Mouse (Mus musculus): ENCODE results near the gene Zfp872.
"Not testable (repeated sequence)": the region's sequence is repeated elsewhere in the genome, so short reads cannot be mapped to it uniquely, and the experiment has no call there.

Gene Zfp872

GRCm38 (mm10) chr9:22188025-22188611 lies at the start of gene Zfp872:
Gene Zfp872, plus strand, starts transcription at chr9:22188090.
- in situ Hi-C loops (cut with MboI, MseI): no loop called here

- in situ Hi-C loops (cut with MboI, MseI): no loop called here
Measured at GRCm38 (mm10) chr9:22138480-22138879, 49.4 kb upstream of the Zfp872 start.

GRCm38 (mm10) chr9:22139746-22140145 lies 48.1 kb upstream of the Zfp872 start:
- in situ Hi-C loops (cut with MboI, MseI): loop anchor here (5.0 kb wide), 1 partner anchor 77 kb away; no protein-coding TSS in a partner anchor

- in situ Hi-C loops (cut with MboI, MseI): loop anchor here (5.0 kb wide), 1 partner anchor 81 kb away; no protein-coding TSS in a partner anchor
Measured at GRCm38 (mm10) chr9:22143108-22144037, 44.5 kb upstream of the Zfp872 start.

- in situ Hi-C loops (cut with MboI, MseI): loop anchor here (5.0 kb wide), 1 partner anchor 82 kb away; no protein-coding TSS in a partner anchor
Measured at GRCm38 (mm10) chr9:22144304-22144965, 43.5 kb upstream of the Zfp872 start.

- in situ Hi-C loops (cut with MboI, MseI): no loop called here
Measured at GRCm38 (mm10) chr9:22149426-22150248, 38.3 kb upstream of the Zfp872 start.

GRCm38 (mm10) chr9:22150249-22150693 lies 37.6 kb upstream of the Zfp872 start:
- in situ Hi-C loops (cut with MboI, MseI): not testable (repeated sequence)

- in situ Hi-C loops (cut with MboI, MseI): no loop called here
Measured at GRCm38 (mm10) chr9:22150946-22151345, 36.9 kb upstream of the Zfp872 start.

- in situ Hi-C loops (cut with MboI, MseI): no loop called here
Measured at GRCm38 (mm10) chr9:22153810-22154209, 34.1 kb upstream of the Zfp872 start.

GRCm38 (mm10) chr9:22155614-22156013 lies 32.3 kb upstream of the Zfp872 start:
- in situ Hi-C loops (cut with MboI, MseI): no loop called here

GRCm38 (mm10) chr9:22156497-22157245 lies 31.2 kb upstream of the Zfp872 start, which contains the start of gene Pigyl:
Gene Pigyl, plus strand, starts transcription at chr9:22156846.
- in situ Hi-C loops (cut with MboI, MseI): no loop called here

GRCm38 (mm10) chr9:22157516-22158265 lies 30.2 kb upstream of the Zfp872 start:
- in situ Hi-C loops (cut with MboI, MseI): no loop called here

- in situ Hi-C loops (cut with MboI, MseI): no loop called here
Measured at GRCm38 (mm10) chr9:22161299-22161698, 26.6 kb upstream of the Zfp872 start.

- in situ Hi-C loops (cut with MboI, MseI): no loop called here
Measured at GRCm38 (mm10) chr9:22162305-22162704, 25.6 kb upstream of the Zfp872 start.

- in situ Hi-C loops (cut with MboI, MseI): no loop called here
Measured at GRCm38 (mm10) chr9:22162912-22163311, 25.0 kb upstream of the Zfp872 start.

- in situ Hi-C loops (cut with MboI, MseI): loop anchor here (5.0 kb wide), 1 partner anchor 42 kb away; no protein-coding TSS in a partner anchor
Measured at GRCm38 (mm10) chr9:22164711-22165668, 22.9 kb upstream of the Zfp872 start.

GRCm38 (mm10) chr9:22165964-22166363 lies 21.9 kb upstream of the Zfp872 start:
- in situ Hi-C loops (cut with MboI, MseI): loop anchor here (5.0 kb wide), 1 partner anchor 41 kb away; no protein-coding TSS in a partner anchor

- in situ Hi-C loops (cut with MboI, MseI): loop anchor here (5.0 kb wide), 1 partner anchor 41 kb away; no protein-coding TSS in a partner anchor
Measured at GRCm38 (mm10) chr9:22166686-22167085, 21.2 kb upstream of the Zfp872 start.

Measured in regulatory T cell (primary cell).